ENCODE assay signal across 8 mouse cellular contexts in genomic region chr17:67175836-67176235, GRCm38 (mm10).
DNase-seq lines count a peak whose midpoint lies in the region; ATAC-seq and TF ChIP-seq lines count a peak whose summit lies in the region.
"Had no signal": no experiment of that assay in that cellular context is flagged by ENCODE, and none has a peak within 500 bp of the region (broad histone marks: within the 10 kb centered on the region; RNA-seq: fewer than 3 reads in every experiment).

No protein-coding gene starts in this region.

- H3K4me2 ChIP-seq in kidney, embryonic 14.5 days (replicated peaks; ENCODE audit: low read depth, low read length): no peak overlapping the region
- H3K4me2 ChIP-seq: limb, embryonic 12.5 days had no signal

- TF ChIP-seq CTCF in testis, adult 2 months (IDR thresholded peaks at IDR 0.05; ENCODE audit: control insufficient read depth, insufficient read depth, insufficient replicate concordance, low read depth, low read length): peak; percentile 5; the same call in 1 of the 2 replicates
- peak; percentile 42 for TF ChIP-seq CTCF in lung, adult 2 months (IDR thresholded peaks at IDR 0.05; ENCODE audit: insufficient read depth, low read length)

- no peak overlapping the region for H3K27ac ChIP-seq in testis, adult 2 months (ENCODE audit: control insufficient read depth, insufficient read depth, low read depth, low read length)
- no peak overlapping the region for H3K27ac ChIP-seq in kidney, embryonic 14.5 days (ENCODE audit: low read depth, low read length)
- H3K27ac ChIP-seq: limb, embryonic 12.5 days had no signal

- peak; percentile 55; the same call in 1 of the 2 replicates for ATAC-seq in kidney, embryonic 14.5 days (ENCODE audit: low FRiP score, low TSS enrichment)

- no peak for TF ChIP-seq POLR2A in testis, adult 2 months (IDR thresholded peaks at IDR 0.05; ENCODE audit: control insufficient read depth, low read depth, low read length)
- no peak for TF ChIP-seq POLR2A in lung, adult 2 months (IDR thresholded peaks at IDR 0.05; ENCODE audit: borderline replicate concordance, extremely low read depth, low read depth, low read length)

- 23% methylated on average over 2 of the region's 2 CpGs for WGBS in kidney, embryonic 14.5 days
- WGBS in lung, adult 2 months: 28% methylated on average over 2 of the region's 2 CpGs

- DNase-seq in testis, postnatal 10 days (ENCODE audit: low spot score): no peak
- DNase-seq in cerebellum, adult 18-20 months: peak; percentile 24 to 29
- DNase-seq in forelimb bud, embryonic 11.5 days (ENCODE audit: low read depth, low spot score): peak; percentile 42
- DNase-seq in lung, adult 2 months: peak; percentile 34
- DNase-seq in T-cell, adult 2 months (ENCODE audit: low spot score): no peak

- no peaks in the 10 kb centered on the region for H3K27me3 ChIP-seq in testis, adult 2 months (ENCODE audit: control insufficient read depth, insufficient read depth, low read length)
- no peaks in the 10 kb centered on the region for H3K27me3 ChIP-seq in kidney, embryonic 14.5 days (ENCODE audit: control insufficient read depth, insufficient read depth, low read length)
- H3K27me3 ChIP-seq: limb, embryonic 12.5 days had no signal

- no peaks in the 10 kb centered on the region for H3K9me3 ChIP-seq in kidney, embryonic 14.5 days (ENCODE audit: control insufficient read depth, low read length)
- H3K9me3 ChIP-seq: limb, embryonic 12.5 days had no signal

- no peaks in the 10 kb centered on the region for H3K4me1 ChIP-seq in testis, adult 2 months (ENCODE audit: control insufficient read depth, insufficient read depth, low read length)
- H3K4me1 ChIP-seq in kidney, embryonic 14.5 days (ENCODE audit: control insufficient read depth, insufficient read depth, low read length): no peaks in the 10 kb centered on the region
- peaks cover 6% of the 10 kb centered on the region for H3K4me1 ChIP-seq in lung, adult 2 months (ENCODE audit: control insufficient read depth, insufficient read depth, low read length)
- H3K4me1 ChIP-seq: limb, embryonic 12.5 days had no signal

- H3K4me3 ChIP-seq in testis, adult 2 months (ENCODE audit: control insufficient read depth, low read depth, low read length): no peak overlapping the region
- H3K4me3 ChIP-seq in kidney, embryonic 14.5 days (ENCODE audit: low read length): no peak overlapping the region
- no peak overlapping the region for H3K4me3 ChIP-seq in lung, adult 2 months (replicated peaks; ENCODE audit: extremely low read depth, low read depth, low read length)
- H3K4me3 ChIP-seq: limb, embryonic 12.5 days had no signal

- H3K9ac ChIP-seq in kidney, embryonic 14.5 days (ENCODE audit: low read depth, low read length): no peak overlapping the region
- H3K9ac ChIP-seq: limb, embryonic 12.5 days had no signal

- H3K36me3 ChIP-seq in testis, adult 2 months (ENCODE audit: control insufficient read depth, insufficient read depth, low read length): no peaks in the 10 kb centered on the region
- no peaks in the 10 kb centered on the region for H3K36me3 ChIP-seq in kidney, embryonic 14.5 days (ENCODE audit: control insufficient read depth, insufficient read depth, low read length)
- H3K36me3 ChIP-seq: limb, embryonic 12.5 days had no signal

Comparison
In these comparisons a context has a peak if more than half of its experiments do, and no peak if none do; other contexts are left out.
1. DNase-seq: peak in cerebellum, adult 18-20 months (2 of 2), forelimb bud, embryonic 11.5 days (single experiment) and lung, adult 2 months (single experiment); none in testis, postnatal 10 days (single experiment) and T-cell, adult 2 months (single experiment).